Mouse (Mus musculus) lung, postnatal 4 days (tissue): ENCODE measurements around the gene Cabp1.
A peak's percentile ranks its signal among the peaks of the same experiment; 100 is the strongest.

Experiments
- DNase-seq, 2 experiments: peaks; one replicate each; pipeline ENCODE4 v3.0.0; 2021

Gene Cabp1

GRCm38 (mm10) chr5:115208601-115209000 lies 14.4 kb upstream of the Cabp1 start:
- no peak for DNase-seq

DNA sequence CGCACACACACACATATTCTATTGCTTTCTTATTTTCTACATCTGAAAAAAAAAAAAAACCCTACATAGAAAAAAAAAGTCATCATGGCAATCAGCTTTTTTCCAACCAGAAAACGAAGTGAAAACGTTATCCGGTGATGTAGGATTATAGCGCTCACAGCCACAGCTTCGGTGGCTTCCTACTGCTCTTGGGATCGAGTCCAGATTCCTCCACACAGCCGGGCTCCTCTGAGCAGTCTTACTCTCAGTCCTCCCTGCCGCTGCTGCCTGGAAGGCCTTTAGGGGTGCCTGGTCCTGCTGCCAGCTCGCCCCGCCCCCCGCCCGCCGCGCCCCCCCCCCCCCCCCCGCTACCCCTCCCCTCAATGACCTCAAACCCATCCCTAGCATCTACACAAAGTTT lies 13.7 kb upstream of the Cabp1 start:
- DNase-seq: no peak

DNA sequence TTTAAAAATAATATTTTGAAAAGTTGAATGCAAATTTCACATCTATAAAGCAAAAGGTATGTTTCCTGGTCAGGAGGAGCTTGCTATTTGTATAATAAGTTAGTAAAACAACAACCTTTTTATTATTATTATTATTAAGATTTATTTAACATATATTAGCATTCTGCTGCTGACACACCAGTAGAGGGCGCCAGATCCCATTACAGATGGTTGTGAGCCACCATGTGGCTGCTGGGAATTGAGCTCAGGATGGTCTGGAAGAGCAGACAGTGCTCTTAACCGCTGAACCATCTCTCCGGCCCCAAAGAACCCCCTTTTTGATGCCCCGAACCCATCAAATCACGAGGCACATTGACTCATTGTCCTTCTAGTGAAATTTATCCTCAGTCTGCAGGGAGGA lies 13.1 kb upstream of the Cabp1 start:
- no peak for DNase-seq

GRCm38 (mm10) chr5:115204562-115205311 lies 10.6 kb upstream of the Cabp1 start:
- DNase-seq: peak in 1 of 2 experiments; percentile 39

DNA sequence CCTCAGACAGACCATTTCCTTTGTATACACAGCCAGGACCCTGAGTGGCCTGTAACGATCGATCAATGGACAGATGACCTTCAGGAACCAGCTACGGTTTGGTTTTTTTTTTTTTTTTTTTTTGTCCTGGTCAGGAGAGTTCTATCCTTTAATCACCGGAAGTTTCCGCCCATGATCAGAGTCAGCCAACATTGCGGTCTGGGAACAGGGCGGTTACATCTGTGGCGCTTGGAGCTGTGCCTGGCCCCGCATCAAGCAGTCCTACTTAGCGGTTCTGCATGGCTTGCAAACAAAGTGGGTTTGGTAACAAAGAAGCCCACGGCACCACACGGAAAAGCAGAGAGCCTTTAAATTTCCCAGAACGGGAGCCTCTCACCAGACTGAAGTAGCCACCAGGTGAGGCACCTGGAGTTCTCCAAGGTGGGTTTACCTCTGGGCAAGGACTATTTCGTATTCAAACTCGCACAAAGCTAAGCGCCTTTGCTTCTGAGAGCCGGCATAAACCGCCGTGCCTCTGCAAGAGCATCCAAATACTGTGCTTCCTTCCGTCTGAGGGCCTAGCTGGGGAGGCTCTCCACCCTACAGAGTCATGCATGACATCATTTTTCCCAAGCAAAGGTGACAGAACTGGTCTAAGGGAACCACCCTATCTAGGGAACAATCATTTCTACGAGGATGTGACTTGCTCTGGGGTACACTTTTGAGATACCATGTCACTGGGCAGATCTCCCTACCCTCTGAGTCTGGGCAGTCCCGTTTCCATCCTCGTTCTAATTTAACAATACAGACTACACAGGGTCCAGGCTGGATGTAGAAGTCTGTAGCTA lies 9.8 kb upstream of the Cabp1 start:
- peak in 1 of 2 experiments; percentile 62 for DNase-seq

GRCm38 (mm10) chr5:115194626-115195221 lies 543 bp upstream of the Cabp1 start:
- DNase-seq: no peak

DNA sequence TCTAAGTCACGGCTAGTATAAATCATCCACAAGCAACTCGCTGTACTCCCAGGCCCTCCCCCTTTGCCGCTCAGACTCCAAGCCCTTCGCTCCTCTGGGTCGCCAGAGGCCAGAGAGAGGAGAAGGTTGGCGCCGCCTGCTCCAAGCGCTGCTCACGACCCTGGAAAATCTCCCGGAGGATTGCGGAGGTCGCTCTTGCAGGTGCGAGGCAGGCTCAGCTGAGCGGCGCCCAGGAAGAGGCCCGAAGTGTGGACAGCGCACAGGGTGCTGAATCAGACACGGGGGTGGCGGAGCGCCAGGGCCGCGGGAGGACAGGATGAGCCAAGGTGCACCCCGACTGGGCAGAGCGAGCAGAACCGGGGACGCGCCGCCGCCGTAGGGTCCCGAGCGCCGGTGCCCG lies 955 bp downstream of the Cabp1 start:
- peak; percentile 67 to 68 for DNase-seq

DNA sequence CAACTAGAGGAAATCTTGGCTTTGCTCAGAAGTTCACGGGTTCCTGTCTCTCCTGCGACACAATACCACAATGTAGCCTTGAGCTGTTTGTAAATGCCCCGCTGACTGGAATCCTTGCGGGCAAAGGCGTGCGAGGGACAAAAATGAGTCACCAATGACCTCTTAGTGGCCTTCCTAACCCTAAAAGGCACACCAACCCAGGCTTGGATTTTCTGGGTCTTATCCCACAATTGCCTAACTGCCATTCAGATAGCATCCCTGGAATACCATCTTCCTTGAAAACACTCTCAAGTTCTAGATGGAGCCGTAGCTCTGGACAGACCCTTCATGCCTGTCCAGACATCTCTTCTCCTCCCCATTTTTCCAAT lies 1.4 kb downstream of the Cabp1 start:
- no peak for DNase-seq

GRCm38 (mm10) chr5:115191880-115192827 lies 2.0 kb downstream of the Cabp1 start:
- no peak for DNase-seq

GRCm38 (mm10) chr5:115190081-115190480 lies 4.1 kb downstream of the Cabp1 start:
- no peak for DNase-seq

GRCm38 (mm10) chr5:115188824-115189223 lies 5.4 kb downstream of the Cabp1 start:
- peak in 1 of 2 experiments; percentile 54 for DNase-seq

DNA sequence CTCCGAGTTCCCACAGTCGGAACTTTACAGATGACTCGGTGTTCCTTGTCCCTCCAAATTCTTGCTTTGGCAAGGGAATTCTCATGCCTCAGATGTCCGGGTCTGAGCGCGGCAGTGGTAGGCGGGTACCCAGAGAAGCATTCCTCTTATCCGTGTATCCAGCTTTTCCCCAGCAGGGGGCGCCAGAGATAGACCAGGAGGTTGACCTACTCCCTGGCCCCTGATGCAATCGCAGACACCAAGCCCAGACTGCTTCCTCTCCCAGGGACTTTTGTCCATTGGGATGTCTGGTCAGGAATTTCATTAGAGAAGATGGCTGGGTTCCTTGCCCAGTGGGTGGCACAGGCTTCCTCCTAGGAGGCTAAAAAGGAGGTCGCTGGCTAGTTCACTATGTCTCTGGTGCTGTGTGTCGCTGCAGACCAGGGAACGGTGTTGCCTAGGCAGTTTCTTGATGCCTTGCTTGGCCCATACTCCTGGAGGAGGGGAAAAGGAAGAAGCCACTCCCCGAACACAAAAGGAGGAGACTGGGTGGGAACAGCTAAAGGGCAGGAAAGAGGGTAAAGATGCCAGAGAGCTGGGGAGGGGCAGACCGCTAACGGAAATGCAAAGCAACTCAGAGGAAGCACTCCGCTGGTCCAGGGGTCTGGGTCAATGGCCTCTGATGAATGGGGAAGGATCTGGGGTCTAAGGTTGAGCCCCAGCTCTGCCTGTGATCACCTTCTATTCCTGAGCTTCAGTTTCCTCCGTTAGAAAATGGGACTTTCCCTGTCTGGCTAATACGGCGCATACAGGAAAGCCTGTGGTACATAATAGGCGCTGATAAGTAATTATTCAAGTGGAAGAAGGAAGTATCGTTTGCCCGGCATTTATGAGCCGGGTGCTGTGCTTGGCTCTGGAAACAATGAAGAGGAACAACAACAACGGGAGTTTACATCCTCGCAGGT lies 6.7 kb downstream of the Cabp1 start:
- peak; percentile 91 to 95 for DNase-seq

- no peak for DNase-seq
Measured at GRCm38 (mm10) chr5:115186371-115187073, 7.7 kb downstream of the Cabp1 start.

DNA sequence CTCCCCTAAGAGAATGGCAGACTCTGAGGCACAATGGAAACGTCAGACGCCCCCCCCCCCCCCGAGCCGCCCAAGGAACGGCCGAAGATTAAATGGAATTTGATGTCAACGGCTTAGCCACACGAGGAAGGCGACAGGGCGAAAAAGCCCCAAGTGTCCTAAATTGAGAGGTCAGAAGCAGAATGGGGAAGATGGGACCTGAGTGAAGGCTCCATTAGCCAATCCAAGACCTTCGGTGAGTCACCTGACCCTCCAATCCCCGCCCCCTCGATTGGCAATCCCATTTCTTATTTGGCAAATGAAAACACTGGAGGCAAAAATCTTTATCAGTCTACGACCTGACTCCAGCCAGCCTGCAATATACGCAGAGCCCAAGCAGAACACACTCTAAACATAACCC lies 9.5 kb downstream of the Cabp1 start:
- peak in 1 of 2 experiments; percentile 50 for DNase-seq

DNA sequence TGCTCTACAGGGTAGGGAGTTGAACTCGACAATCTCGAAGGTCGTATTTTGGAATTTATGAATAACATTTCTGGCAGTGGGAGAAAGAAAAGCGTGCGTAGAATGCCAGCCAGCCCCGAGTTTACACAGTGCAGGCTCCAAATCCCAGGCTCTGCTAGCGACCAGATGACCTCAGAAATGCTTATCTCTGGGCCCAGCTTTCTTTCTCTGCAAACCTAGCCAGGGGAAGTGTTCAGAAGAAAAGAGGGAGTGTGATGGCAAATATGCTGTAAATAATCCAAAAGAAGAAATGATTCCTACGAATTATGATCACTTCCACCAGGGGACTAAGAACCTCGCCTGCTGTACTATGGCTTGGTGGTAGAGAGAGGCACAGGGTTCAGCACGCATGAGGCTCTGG lies 10.7 kb downstream of the Cabp1 start:
- no peak for DNase-seq

GRCm38 (mm10) chr5:115182925-115183324 lies 11.3 kb downstream of the Cabp1 start:
- DNase-seq: no peak

DNA sequence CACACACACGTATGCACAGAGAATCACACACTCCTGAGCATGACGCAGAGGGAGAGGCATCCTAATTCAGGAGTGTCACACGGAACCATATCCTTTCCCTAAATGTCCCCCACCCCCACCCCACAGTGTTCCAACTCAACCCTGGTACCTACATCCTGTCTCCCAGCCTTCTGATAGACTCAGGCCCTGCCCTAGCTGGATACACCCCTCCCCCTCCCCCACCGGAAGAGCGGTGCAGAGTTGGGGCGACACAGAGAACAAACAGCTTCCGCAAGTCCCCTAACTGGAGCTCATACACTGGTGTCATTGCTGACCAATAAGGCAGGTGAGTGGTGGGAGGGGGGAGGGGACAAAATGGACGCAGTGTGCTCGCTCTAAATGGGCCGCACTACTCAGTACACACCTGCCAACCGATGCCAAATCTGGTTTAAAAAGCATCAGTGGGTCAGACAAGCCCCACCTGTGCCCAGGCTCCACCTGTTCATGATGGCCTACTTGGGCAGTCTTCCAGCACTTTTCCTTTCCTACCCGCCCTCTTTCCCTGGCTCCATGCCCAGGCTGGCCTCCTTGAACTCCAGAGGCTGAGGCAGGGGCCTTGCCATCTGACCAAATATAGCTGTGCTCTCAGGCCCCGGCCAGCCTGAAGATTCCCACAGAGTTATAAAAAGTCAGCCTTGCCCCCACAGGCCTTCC lies 12.8 kb downstream of the Cabp1 start:
- DNase-seq: peak; percentile 51 to 59

- DNase-seq: no peak
Measured at GRCm38 (mm10) chr5:115179596-115179995, 14.6 kb downstream of the Cabp1 start.

GRCm38 (mm10) chr5:115177866-115178265 lies 16.3 kb downstream of the Cabp1 start:
- DNase-seq: no peak

GRCm38 (mm10) chr5:115174554-115174953 lies 19.6 kb downstream of the Cabp1 start:
- no peak for DNase-seq
